In genomic region chr1:160714685-160715084, GRCm38 (mm10) we compare ENCODE assay signal across 8 mouse cellular contexts.
A peak's percentile ranks its signal among the peaks of the same experiment; 100 is the strongest.
DNase-seq lines count a peak whose midpoint lies in the region.

No protein-coding gene starts in this region.

- DNase-seq in kidney, adult 9 months, result peak; percentile 6
- DNase-seq in kidney, adult 8-10 months, result no peak
- peak; percentile 26 for DNase-seq in Muller cell, postnatal 12 days (ENCODE audit: inconsistent ontology term)
- DNase-seq in cerebellum, postnatal 10 days, result peak; percentile 54 to 57
- DNase-seq in layer of hippocampus, postnatal 10 days (ENCODE audit: low spot score in 2 of 2), result peak; percentile 28 to 51
- no peak for DNase-seq in spleen, adult 12 weeks (ENCODE audit: low spot score)
- DNase-seq in gastrocnemius, postnatal 25 days, result no peak
- DNase-seq in adrenal gland, adult 2 months, result no peak

Comparison
In these comparisons a context has a peak if more than half of its experiments do, and no peak if none do; other contexts are left out.
1. DNase-seq: peak in kidney, adult 9 months (single experiment), Muller cell, postnatal 12 days (single experiment), cerebellum, postnatal 10 days (2 of 2) and layer of hippocampus, postnatal 10 days (2 of 2); none in kidney, adult 8-10 months (0 of 2), spleen, adult 12 weeks (single experiment), gastrocnemius, postnatal 25 days (single experiment) and adrenal gland, adult 2 months (single experiment).